Mouse (Mus musculus): ENCODE measurements at regions not wholly inside any gene's neighbourhood (a gene's known extent, or its start where the extent isn't known, plus 50 kb on each side); places are given as distances from the start of the nearest gene placed in this dataset.
A peak's percentile ranks its signal among the peaks of the same experiment; 100 is the strongest.
"Not testable (repeated sequence)": the region's sequence is repeated elsewhere in the genome, so short reads cannot be mapped to it uniquely, and the experiment has no call there.

GRCm38 (mm10) chr1:193538425-193538824 is 168.3 kb upstream of the Camk1g start:
- DNase-seq (ENCODE audit: low spot score), result no peak

- no peak for DNase-seq (ENCODE audit: low spot score)
Observed at GRCm38 (mm10) chr1:193537616-193538015, 167.5 kb upstream of the Camk1g start.

- DNase-seq (ENCODE audit: low spot score), result no peak
Observed at GRCm38 (mm10) chr1:193536552-193536951, 166.5 kb upstream of the Camk1g start.

GRCm38 (mm10) chr1:193534449-193534848 is 164.4 kb upstream of the Camk1g start:
- DNase-seq (ENCODE audit: low spot score), result no peak

GRCm38 (mm10) chr1:193526501-193526900 is 156.4 kb upstream of the Camk1g start:
- no peak for DNase-seq (ENCODE audit: low spot score)

GRCm38 (mm10) chr1:193522007-193522406 is 151.9 kb upstream of the Camk1g start:
- no peak for DNase-seq (ENCODE audit: low spot score)

- no peak for DNase-seq (ENCODE audit: low spot score)
Observed at GRCm38 (mm10) chr1:193518840-193519239, 148.7 kb upstream of the Camk1g start.

GRCm38 (mm10) chr1:193517968-193518367 is 147.9 kb upstream of the Camk1g start:
- no peak for DNase-seq (ENCODE audit: low spot score)

- no peak for DNase-seq (ENCODE audit: low spot score)
Observed at GRCm38 (mm10) chr1:193517293-193517692, 147.2 kb upstream of the Camk1g start.

- no peak for DNase-seq (ENCODE audit: low spot score)
Observed at GRCm38 (mm10) chr1:193516395-193516794, 146.3 kb upstream of the Camk1g start.

GRCm38 (mm10) chr1:193513929-193514710 is 144.0 kb upstream of the Camk1g start:
- DNase-seq (ENCODE audit: low spot score), result no peak

GRCm38 (mm10) chr1:193510066-193510793 is 140.1 kb upstream of the Camk1g start:
- no peak for DNase-seq (ENCODE audit: low spot score)

- no peak for DNase-seq (ENCODE audit: low spot score)
Observed at GRCm38 (mm10) chr1:193508271-193508670, 138.2 kb upstream of the Camk1g start.

GRCm38 (mm10) chr1:193506991-193507390 is 136.9 kb upstream of the Camk1g start:
- DNase-seq (ENCODE audit: low spot score), result no peak

- no peak for DNase-seq (ENCODE audit: low spot score)
Observed at GRCm38 (mm10) chr1:193505381-193505780, 135.3 kb upstream of the Camk1g start.

- DNase-seq (ENCODE audit: low spot score), result no peak
Observed at GRCm38 (mm10) chr1:193504611-193505010, 134.5 kb upstream of the Camk1g start.

GRCm38 (mm10) chr1:193503624-193504325 is 133.7 kb upstream of the Camk1g start:
- peak; percentile 46 for DNase-seq (ENCODE audit: low spot score)

- DNase-seq (ENCODE audit: low spot score), result no peak
Observed at GRCm38 (mm10) chr1:193496265-193497183, 126.4 kb upstream of the Camk1g start.

- no peak for DNase-seq (ENCODE audit: low spot score)
Observed at GRCm38 (mm10) chr1:193488039-193488438, 117.9 kb upstream of the Camk1g start.

GRCm38 (mm10) chr1:193486668-193487067 is 116.6 kb upstream of the Camk1g start:
- DNase-seq (ENCODE audit: low spot score), result not testable (repeated sequence)

- DNase-seq (ENCODE audit: low spot score), result no peak
Observed at GRCm38 (mm10) chr1:193484977-193485376, 114.9 kb upstream of the Camk1g start.

GRCm38 (mm10) chr1:193477298-193477697 is 107.2 kb upstream of the Camk1g start:
- DNase-seq (ENCODE audit: low spot score), result no peak
